Mouse (Mus musculus): Measurements from ENCODE around the gene Smyd1. TPM values are rescaled to one million over a fixed set of nuclear protein-coding genes. Genes with fewer than 3 reads are reported as not detected.

Gene Smyd1
- polyA plus RNA-seq, 1 experiment from 2014 or later = 0.18 TPM

DNA sequence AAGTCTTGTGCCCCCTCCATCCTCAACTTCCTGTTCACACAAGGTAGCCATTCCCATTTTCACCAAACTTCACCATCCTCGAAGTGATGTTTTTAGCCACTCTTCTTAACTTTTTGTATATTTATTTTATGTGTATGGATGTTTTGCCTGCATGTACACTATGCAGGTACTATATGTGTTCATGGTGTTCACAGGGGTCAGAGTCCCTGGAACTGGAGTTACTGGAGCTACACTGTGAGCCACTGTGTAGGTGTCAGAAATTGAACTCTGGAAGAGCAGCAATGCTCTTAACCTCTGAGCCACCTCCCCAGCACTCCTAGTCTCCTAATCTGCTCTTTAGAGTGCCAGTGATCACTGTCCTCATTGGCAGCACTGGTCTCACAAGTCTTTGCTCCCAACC, 73.6 kb downstream of the Smyd1 start:
- WGBS = 100% methylated on average over 1 of the region's 1 CpGs
- Histone ChIP-seq H3K27me3 (no peaks in the 10 kb centered on the region), H3K9me3 (no peaks in the 10 kb centered on the region), H3K9ac (no peak overlapping the region), H3K4me2 (no peak overlapping the region), H3K27ac (no peak overlapping the region), H3K4me3 (replicated peaks) (no peak overlapping the region), H3K4me1 (no peaks in the 10 kb centered on the region), H3K36me3 (replicated peaks) (no peaks in the 10 kb centered on the region)
- ATAC-seq (ENCODE audit: low FRiP score) = no peak

- no peaks in the 10 kb centered on the region for H3K27me3 ChIP-seq
- H3K4me3 ChIP-seq (replicated peaks) = no peak overlapping the region
- no peak overlapping the region for H3K9ac ChIP-seq
- no peaks in the 10 kb centered on the region for H3K36me3 ChIP-seq (replicated peaks)
- 87% methylated on average over 3 of the region's 3 CpGs for WGBS
- H3K27ac ChIP-seq = no peak overlapping the region
- ATAC-seq (ENCODE audit: low FRiP score) = no peak
- no peaks in the 10 kb centered on the region for H3K9me3 ChIP-seq
- no peak overlapping the region for H3K4me2 ChIP-seq
- H3K4me1 ChIP-seq = no peaks in the 10 kb centered on the region
These were observed 78.8 kb downstream of the Smyd1 start for GRCm38 (mm10) chr6:71243258-71243657.

DNA sequence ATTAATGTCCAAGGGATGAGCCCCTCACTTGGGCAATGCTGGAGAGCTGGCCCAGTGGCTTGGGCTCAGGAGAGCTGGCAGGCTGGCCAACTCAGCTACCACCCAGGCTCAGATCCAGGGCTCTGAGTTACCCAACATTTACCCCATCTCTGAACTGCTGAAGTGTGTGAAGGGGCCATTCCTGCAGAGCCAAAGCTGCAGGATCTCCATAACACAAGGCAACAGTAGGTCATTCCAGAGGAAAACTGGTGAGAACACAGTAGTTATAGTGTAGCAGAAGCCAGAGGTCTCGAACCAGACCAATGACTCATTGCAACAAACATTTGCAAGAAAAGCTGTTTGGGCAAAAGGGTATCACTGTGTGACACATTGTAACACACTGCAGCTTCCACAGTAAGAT, 79.2 kb downstream of the Smyd1 start:
- Histone ChIP-seq H3K4me2 (no peak overlapping the region), H3K27ac (no peak overlapping the region), H3K36me3 (replicated peaks) (no peaks in the 10 kb centered on the region), H3K4me3 (replicated peaks) (no peak overlapping the region), H3K9ac (no peak overlapping the region), H3K27me3 (no peaks in the 10 kb centered on the region), H3K4me1 (no peaks in the 10 kb centered on the region), H3K9me3 (no peaks in the 10 kb centered on the region)
- 89% methylated on average over 1 of the region's 1 CpGs for WGBS
- ATAC-seq (ENCODE audit: low FRiP score) = no peak

GRCm38 (mm10) chr6:71240831-71241230, 81.2 kb downstream of the Smyd1 start:
- no peak for ATAC-seq (ENCODE audit: low FRiP score)
- 92% methylated on average over 7 of the region's 7 CpGs for WGBS
- H3K27me3 ChIP-seq = no peaks in the 10 kb centered on the region
- no peaks in the 10 kb centered on the region for H3K4me1 ChIP-seq
- no peak overlapping the region for H3K27ac ChIP-seq
- no peaks in the 10 kb centered on the region for H3K36me3 ChIP-seq (replicated peaks)
- H3K9ac ChIP-seq = no peak overlapping the region
- no peak overlapping the region for H3K4me2 ChIP-seq
- H3K4me3 ChIP-seq (replicated peaks) = no peak overlapping the region
- H3K9me3 ChIP-seq = no peaks in the 10 kb centered on the region

GRCm38 (mm10) chr6:71239069-71239750, 82.8 kb downstream of the Smyd1 start:
- H3K27me3 ChIP-seq = no peaks in the 10 kb centered on the region
- H3K4me1 ChIP-seq = no peaks in the 10 kb centered on the region
- no peaks in the 10 kb centered on the region for H3K36me3 ChIP-seq (replicated peaks)
- no peaks in the 10 kb centered on the region for H3K9me3 ChIP-seq
- WGBS = 95% methylated on average over 26 of the region's 26 CpGs
- ATAC-seq (ENCODE audit: low FRiP score) = no peak
- H3K4me3 ChIP-seq (replicated peaks) = no peak overlapping the region
- no peak overlapping the region for H3K9ac ChIP-seq
- no peak overlapping the region for H3K27ac ChIP-seq
- no peak overlapping the region for H3K4me2 ChIP-seq

DNA sequence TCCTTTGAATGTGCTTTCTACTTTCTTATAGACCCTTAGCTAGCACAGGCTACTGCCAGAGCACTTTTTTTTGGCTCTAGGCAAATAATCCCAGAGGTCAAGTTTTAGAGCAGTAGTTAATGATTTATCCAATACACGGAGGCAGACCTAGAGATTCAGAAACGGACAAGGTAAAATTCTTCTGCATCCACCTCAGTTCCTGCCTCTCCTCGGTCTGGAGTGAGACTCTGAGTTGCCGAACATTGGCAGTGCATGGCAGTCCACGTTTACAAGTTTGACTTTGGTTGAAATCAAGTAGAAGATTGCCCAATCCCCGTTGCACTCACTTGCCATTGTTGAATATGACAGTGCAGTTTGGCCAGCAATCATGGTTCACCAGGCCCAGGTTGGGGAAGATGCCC, 85.0 kb downstream of the Smyd1 start:
- no peak overlapping the region for H3K4me2 ChIP-seq
- WGBS = 92% methylated on average over 6 of the region's 6 CpGs
- ATAC-seq (ENCODE audit: low FRiP score) = no peak
- no peaks in the 10 kb centered on the region for H3K9me3 ChIP-seq
- H3K9ac ChIP-seq = no peak overlapping the region
- no peak overlapping the region for H3K27ac ChIP-seq
- H3K27me3 ChIP-seq = no peaks in the 10 kb centered on the region
- no peak overlapping the region for H3K4me3 ChIP-seq (replicated peaks)
- H3K4me1 ChIP-seq = no peaks in the 10 kb centered on the region
- no peaks in the 10 kb centered on the region for H3K36me3 ChIP-seq (replicated peaks)

GRCm38 (mm10) chr6:71236506-71236905, 85.5 kb downstream of the Smyd1 start:
- 90% methylated on average over 5 of the region's 6 CpGs for WGBS

GRCm38 (mm10) chr6:71235944-71236343, 86.1 kb downstream of the Smyd1 start:
- no peak overlapping the region for H3K4me2 ChIP-seq
- H3K27ac ChIP-seq = no peak overlapping the region
- no peak overlapping the region for H3K9ac ChIP-seq
- WGBS = 80% methylated on average over 3 of the region's 3 CpGs
- ATAC-seq (ENCODE audit: low FRiP score) = no peak
- H3K9me3 ChIP-seq = no peaks in the 10 kb centered on the region
- H3K4me3 ChIP-seq (replicated peaks) = no peak overlapping the region
- no peaks in the 10 kb centered on the region for H3K27me3 ChIP-seq
- H3K36me3 ChIP-seq (replicated peaks) = no peaks in the 10 kb centered on the region
- H3K4me1 ChIP-seq = no peaks in the 10 kb centered on the region

More at GRCm38 (mm10) chr6:71236506-71236905, 85.5 kb downstream of the Smyd1 start:
- Histone ChIP-seq H3K4me3 (replicated peaks) (no peak overlapping the region), H3K9me3 (no peaks in the 10 kb centered on the region), H3K4me2 (no peak overlapping the region), H3K36me3 (replicated peaks) (no peaks in the 10 kb centered on the region), H3K9ac (no peak overlapping the region), H3K27me3 (no peaks in the 10 kb centered on the region), H3K27ac (no peak overlapping the region), H3K4me1 (no peaks in the 10 kb centered on the region)
- ATAC-seq (ENCODE audit: low FRiP score) = no peak

DNA sequence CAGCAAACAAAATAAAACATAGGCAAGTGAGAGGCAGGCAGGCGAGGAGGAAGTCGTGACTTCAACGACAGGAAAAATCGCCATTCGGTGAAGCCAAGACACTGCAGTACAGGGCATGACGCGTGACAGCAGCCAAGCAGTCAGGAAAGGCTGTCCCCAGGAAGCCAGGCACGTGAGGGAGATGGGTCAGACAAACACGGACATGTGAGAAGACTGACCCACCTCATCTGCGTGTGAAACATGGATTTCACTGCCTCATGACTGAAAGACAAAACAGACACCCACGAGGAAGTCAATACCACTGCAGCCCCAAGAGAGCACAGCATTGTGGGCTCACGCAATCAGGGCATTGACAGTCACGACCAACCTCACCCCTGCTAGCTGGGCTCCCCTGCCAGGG, 86.9 kb downstream of the Smyd1 start:
- WGBS = 84% methylated on average over 13 of the region's 13 CpGs
- no peak for ATAC-seq (ENCODE audit: low FRiP score)
- H3K36me3 ChIP-seq (replicated peaks) = no peaks in the 10 kb centered on the region

DNA sequence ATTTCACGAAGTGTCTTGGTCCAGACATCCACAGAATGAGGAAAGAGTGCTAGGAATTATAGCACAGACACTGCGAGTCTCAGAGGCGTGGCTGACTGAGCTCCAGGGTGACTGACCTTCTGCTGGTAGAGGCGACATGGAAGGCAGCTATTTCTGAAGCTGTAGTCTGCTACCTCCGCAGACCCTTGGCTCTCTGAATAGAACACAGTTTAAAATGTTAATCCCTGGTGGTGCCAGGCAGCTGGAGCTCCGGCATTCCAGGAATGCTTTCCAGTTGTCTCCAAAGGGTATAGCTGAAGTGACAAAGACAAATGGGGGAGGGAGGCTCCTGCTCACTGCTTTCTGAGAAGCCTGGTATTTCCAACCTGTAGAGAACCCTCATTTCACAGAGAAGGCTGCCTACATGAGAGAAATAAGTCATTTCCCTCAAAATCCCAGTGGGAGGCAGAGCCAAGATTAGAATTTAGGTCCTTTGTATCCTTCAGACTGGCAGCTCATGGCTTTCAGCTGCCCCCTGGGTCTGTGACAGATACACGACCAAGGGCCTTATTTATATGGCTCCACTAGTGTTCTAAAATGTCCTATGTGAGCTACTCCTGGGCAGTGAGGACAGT, 94.8 kb downstream of the Smyd1 start:
- 5% methylated on average over 7 of the region's 7 CpGs for WGBS
- Histone ChIP-seq H3K9me3 (no peaks in the 10 kb centered on the region), H3K27me3 (no peaks in the 10 kb centered on the region), H3K4me1 (peaks cover 18% of the 10 kb centered on the region), H3K27ac (no peak overlapping the region), H3K4me3 (replicated peaks) (no peak overlapping the region), H3K4me2 (no peak overlapping the region), H3K36me3 (replicated peaks) (no peaks in the 10 kb centered on the region), H3K9ac (no peak overlapping the region; the same call in 1 of the 2 replicates)
- ATAC-seq (ENCODE audit: low FRiP score) = no peak

More for the DNA sequence above, 86.9 kb downstream of the Smyd1 start:
- Histone ChIP-seq H3K27me3 (no peaks in the 10 kb centered on the region), H3K4me3 (replicated peaks) (no peak overlapping the region), H3K27ac (no peak overlapping the region), H3K9ac (no peak overlapping the region), H3K4me2 (no peak overlapping the region), H3K4me1 (no peaks in the 10 kb centered on the region), H3K9me3 (no peaks in the 10 kb centered on the region)

DNA sequence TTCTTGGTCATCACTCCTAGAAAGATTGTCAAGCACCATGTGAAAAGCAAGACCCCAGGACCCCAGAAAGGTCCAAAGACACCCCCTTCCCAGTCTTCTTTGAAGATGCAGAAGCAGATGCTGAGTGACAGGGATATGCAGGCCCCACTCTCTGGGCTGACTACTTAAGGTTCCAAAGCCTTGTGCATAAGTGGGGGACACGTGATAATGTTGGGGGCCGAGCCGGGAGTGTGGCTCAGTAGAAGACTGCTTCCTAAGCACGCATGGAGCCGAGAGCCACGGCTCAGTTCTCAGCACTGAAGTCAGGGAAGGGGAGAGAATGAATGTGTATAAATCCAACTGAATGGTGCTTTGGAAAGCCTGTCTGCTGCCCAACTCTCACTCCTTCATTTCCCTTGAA, 95.5 kb downstream of the Smyd1 start:
- ATAC-seq (ENCODE audit: low FRiP score) = no peak
- WGBS = 30% methylated on average over 6 of the region's 6 CpGs
- no peak overlapping the region for H3K9ac ChIP-seq
- H3K4me2 ChIP-seq = no peak overlapping the region
- peaks cover 18% of the 10 kb centered on the region for H3K4me1 ChIP-seq
- no peak overlapping the region for H3K4me3 ChIP-seq (replicated peaks)
- no peaks in the 10 kb centered on the region for H3K36me3 ChIP-seq (replicated peaks)
- no peaks in the 10 kb centered on the region for H3K27me3 ChIP-seq
- no peak overlapping the region for H3K27ac ChIP-seq
- H3K9me3 ChIP-seq = no peaks in the 10 kb centered on the region

DNA sequence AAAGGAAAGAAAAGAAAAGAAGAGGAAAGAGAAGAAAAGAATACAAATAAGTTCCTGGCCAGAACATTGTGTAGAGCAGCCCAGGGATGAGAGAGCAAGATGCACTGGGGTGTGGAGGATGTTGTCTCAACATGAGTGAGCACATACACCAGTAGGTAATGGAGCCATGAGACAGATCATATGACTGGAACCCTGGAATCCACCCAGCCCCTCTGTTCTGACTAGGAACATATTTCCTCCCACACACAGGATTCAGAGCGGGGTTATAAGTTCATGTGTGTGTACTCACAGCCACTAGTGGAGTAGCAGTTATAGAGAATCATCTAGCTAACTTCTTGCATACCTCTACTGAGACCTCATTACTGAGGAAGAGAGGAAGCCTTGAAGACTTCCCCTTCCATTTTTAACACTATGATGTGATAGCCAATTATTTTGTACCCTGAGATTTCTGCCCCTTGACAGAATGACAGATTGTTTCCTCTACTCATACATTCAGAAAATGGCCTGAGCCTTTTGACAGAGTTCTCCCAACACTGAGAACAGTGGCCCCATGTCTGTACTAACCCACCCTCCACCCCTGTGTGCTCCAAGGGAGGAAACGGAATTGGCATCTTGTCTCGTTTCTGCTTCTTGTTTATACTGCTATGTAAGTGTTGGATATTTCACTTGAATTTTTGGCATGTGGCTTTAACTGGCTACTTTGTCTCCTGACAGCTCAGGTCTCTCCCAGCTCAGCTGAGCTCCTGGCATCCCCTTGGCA, 97.7 kb downstream of the Smyd1 start:
- Histone ChIP-seq H3K4me2 (no peak overlapping the region), H3K9ac (no peak overlapping the region), H3K4me3 (replicated peaks) (no peak overlapping the region), H3K27ac (no peak overlapping the region), H3K9me3 (no peaks in the 10 kb centered on the region), H3K27me3 (no peaks in the 10 kb centered on the region), H3K4me1 (peaks cover 18% of the 10 kb centered on the region), H3K36me3 (replicated peaks) (no peaks in the 10 kb centered on the region)
- ATAC-seq (ENCODE audit: low FRiP score) = no peak
- 88% methylated on average over 3 of the region's 3 CpGs for WGBS
